Mouse (Mus musculus) embryonic stem cell, embryonic (primary cell): Measurements from ENCODE around the gene Zc3hav1.

Experiments used
- CTCF ChIA-PET, 4 experiments: fragments of 300-600 bp in 2 of 4; fragments of 350-600 bp in 2 of 4; sonication (Branson Sonifier 250); formaldehyde crosslinking; loops; one replicate each; lab custom pipeline; 2022; ENCODE audit warnings: inconsistent platforms in 2 of 4; lab: Charles Lee
- POLR2A ChIA-PET, 4 experiments: fragments of 300-600 bp in 2 of 4; fragments of 350-600 bp in 2 of 4; sonication (Branson Sonifier 250); formaldehyde crosslinking; loops; one replicate each; lab custom pipeline; 2022; ENCODE audit warnings: antibody characterized with exemption in 4 of 4, inconsistent platforms in 1 of 4; lab: Charles Lee

Zc3hav1 gene

DNA sequence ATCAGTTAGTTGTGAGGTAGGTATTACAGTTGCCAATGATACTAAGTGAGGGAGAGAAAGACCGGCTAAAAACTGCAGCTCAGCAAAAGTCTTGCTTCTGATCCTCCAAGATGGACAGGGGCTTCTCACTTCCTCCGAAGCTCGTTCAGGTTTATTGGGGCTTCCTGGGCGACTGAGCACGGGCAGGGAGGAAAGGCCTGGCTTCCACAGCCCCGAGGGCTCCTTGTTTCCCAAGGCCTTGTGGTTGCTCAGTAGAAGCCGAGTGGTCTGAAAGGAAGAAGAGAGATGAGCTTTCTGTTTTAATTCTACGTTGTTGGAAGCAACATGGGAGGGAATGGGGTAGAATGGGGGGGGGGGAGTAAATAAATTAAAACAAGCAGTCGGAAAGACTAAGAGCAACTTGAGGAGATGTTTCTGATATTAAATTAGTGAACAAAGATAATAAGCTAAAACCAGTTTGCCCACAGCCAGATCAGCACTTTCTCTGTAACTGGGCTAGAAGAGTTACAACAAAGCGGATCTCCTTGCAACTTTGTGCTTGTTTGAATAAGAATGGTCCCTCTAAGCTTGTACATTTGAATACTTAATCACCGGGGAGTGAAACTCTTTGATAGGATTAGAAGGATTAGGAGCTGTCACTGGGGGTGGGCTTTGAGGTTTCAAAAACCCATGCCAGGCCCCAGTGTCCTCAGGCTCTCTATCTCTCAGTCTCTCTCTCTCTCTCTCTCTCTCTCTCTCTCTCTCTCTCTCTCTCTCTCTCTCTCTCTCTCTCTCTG is 61.3 kb downstream of the Zc3hav1 start:
- ChIA-PET POLR2A (interaction anchor here (0.5 to 2.7 kb wide), 52 partner anchors 9 to 1738 kb away, joined by 3 to 25 read pairs (median 4); partner anchors contain the start of genes Zc3hav1 (in 2 of the 4), Fmc1 (in 1 of the 4), Luc7l2 (in 1 of the 4) and Ttc26 (in 1 of the 4)), CTCF (interaction anchor here (0.6 to 2.7 kb wide), 26 partner anchors 12 to 912 kb away, joined by 3 to 15 read pairs (median 4); partner anchors contain the start of gene Ttc26 (in 1 of the 4))

DNA sequence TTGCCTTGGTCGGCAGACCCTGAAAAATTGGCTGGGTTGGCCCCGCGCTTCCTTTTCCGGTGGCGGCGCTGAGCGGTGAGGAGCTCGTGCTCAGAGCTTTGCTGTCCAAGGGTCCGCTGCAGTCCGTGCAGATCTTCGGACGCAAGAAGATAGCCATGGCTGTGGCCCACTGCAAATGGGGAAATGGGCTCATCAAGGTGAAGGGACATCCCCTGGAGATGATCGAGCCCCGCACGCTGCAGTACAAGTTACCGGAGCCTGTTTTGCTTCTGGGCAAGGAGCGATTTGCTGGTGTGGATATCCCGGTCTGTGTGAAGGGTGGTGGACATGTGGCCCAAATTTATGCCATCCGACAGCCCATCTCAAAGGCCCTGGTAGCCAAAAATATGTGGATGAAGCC is 70.0 kb downstream of the Zc3hav1 start:
- CTCF ChIA-PET: no interaction called here
- POLR2A ChIA-PET: interaction anchor here in 2 of 4 experiments (0.8 to 1.6 kb wide), 7 partner anchors 8 to 96 kb away, joined by 3 to 5 read pairs (median 3); partner anchors contain the start of gene Ttc26 (in 1 of the 2)

DNA sequence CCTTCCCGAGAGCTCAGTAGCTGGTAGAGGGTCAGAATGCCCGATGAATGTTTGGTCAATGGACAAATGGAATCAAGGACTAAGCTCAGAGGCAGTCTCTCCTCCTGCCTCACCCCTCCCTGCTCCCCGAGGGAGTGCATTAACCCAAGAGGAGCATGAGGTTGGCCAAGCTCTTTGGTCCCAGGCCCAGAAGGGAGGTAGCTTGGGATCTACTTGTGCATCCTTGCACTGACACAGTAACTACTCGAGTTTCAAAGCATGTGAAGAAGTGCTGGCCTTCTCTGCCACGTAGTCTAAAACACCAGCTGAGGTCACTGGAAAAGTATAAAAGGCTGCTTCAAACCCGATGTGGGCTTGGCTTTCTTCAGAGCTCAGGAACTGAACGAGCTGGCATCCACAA is 89.9 kb downstream of the Zc3hav1 start:
- ChIA-PET CTCF (interaction anchor here in 2 of 4 experiments (0.6 to 0.9 kb wide), 3 partner anchors 16 to 256 kb away, joined by 3 to 5 read pairs (median 4); no protein-coding TSS in a partner anchor), POLR2A (interaction anchor here in 1 of 4 experiments (0.6 to 1.9 kb wide), 7 partner anchors 8 to 287 kb away, joined by 3 to 7 read pairs (median 4); partner anchors contain the start of genes Luc7l2 and Zc3hav1l)

DNA sequence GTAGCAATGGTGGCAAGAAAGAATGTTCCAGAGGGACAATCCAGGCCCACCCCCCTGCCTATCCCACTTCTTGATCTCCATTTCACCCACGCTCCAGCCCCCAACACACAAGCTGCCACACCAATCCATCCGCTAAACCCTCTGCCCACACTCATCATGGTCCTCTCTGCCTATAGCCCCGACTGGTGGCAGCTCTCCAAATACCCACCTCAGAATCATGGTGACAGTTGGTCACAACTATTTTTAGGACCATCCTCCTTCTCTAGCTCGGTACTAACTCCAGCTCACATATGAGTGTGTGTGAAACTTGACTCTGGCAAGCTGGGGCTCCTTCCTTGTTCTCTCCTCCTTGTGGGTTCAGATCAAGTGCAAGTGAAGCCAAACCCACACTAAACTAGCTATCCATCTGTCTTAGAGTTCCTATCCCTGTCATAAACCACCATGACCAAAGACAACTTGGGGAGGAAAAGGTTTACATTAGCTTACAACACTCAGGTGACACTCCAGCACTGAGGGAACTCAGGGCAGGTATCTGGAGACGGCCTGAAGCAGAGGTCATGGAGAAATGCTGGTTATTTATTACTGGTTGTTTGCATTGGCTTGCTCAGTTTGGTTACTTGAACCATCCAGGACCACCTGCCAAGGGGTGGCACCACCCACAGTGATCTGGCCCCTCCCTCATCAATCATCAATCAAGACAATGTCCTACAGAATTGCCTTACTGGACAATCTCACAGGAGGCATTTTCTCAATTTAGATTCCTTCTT is 90.8 kb downstream of the Zc3hav1 start:
- CTCF ChIA-PET: interaction anchor here in 2 of 4 experiments (0.7 to 0.9 kb wide), 2 partner anchors 23 to 255 kb away, joined by 3 to 4 read pairs; no protein-coding TSS in a partner anchor
- POLR2A ChIA-PET: interaction anchor here in 1 of 4 experiments (0.6 to 1.9 kb wide), 7 partner anchors 9 to 288 kb away, joined by 3 to 7 read pairs (median 4); partner anchors contain the start of gene Luc7l2

DNA sequence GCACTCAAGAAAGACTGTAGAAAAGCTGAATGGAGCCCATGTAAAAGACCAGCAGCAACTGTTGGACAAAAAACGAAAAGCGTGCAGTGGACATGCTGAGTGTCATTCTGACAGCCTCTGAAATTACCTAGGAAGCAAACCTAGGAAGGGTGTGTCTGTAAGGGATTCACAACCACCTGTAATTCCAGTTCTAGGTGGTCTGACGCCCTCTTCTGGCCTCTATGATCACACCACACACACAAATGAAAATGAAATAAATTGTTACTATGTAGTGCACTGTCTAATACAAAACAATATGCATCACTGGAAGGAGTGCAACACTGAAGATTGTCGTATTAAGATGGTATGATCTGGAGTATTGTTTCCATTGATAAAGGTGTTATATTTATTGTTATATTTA is 92.5 kb downstream of the Zc3hav1 start:
- CTCF ChIA-PET: no interaction called here

DNA sequence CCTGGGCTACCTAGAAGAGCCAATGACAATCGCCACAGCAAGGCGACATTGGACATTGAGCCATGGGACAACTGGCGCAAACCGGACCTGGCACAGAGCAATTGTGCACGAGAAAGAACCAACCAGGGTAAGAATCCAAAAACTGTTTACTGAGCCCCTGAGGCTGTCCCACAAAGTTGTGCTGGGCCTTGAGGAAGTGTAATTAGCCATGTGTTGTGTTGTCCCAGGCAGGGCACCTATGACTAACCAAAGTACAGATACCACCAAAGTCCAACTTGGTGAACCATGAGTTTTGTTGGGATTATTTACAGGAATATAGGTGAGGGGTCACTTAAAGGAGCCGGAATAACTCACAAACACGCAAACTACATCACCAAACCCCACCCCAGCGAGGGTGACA is 96.9 kb downstream of the Zc3hav1 start:
- POLR2A ChIA-PET: interaction anchor here in 1 of 4 experiments (0.8 to 1.7 kb wide), 3 partner anchors 10 to 126 kb away, joined by 3 to 7 read pairs (median 3); no protein-coding TSS in a partner anchor
- CTCF ChIA-PET: interaction anchor here in 2 of 4 experiments (0.6 to 1.1 kb wide), 2 partner anchors 35 to 893 kb away, joined by 3 read pairs; no protein-coding TSS in a partner anchor

More for the DNA sequence above, 92.5 kb downstream of the Zc3hav1 start:
- POLR2A ChIA-PET: no interaction called here

DNA sequence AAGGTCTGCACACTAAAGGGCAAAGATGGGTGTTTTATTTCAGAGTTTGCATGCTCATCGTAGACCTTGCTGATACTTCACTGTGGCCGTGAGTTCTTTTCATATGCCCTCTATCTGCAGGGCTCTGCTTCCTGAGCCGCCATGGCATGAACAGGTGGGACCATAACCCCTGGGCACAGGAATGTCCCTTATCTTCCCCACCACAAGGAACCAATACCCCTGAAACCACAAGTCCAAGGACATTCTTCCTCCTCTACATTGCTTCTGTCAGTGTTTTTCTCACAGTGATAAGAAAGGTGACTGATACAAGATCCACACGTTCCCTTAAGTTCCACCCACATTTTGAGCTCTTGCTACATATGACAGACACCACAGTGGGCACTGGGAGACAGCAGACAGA is 97.6 kb downstream of the Zc3hav1 start:
- ChIA-PET POLR2A (no interaction called here), CTCF (interaction anchor here in 1 of 4 experiments (0.6 kb wide), 1 partner anchor 892 kb away, joined by 3 read pairs; no protein-coding TSS in a partner anchor)

DNA sequence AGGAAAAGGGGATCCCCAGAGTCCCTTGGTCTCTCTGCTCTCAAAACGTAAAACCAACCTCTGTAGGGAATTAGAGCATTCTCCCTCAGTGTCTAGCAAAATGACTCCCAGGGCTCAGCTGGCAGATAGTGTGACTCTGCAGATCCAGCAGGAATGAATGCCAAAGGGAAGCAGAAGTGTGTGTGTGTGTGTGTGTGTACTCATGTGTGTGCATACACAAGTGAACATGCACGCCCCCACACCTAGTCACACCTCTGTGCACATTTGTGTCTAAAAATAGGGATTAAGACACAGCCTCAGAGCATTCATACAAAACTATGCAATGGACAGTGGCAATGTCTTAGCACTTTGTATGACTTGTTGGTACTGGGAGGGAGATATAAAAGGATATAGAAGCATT is 98.6 kb downstream of the Zc3hav1 start:
- POLR2A ChIA-PET: interaction anchor here in 1 of 4 experiments (0.6 kb wide), 1 partner anchor 449 kb away, joined by 5 read pairs; no protein-coding TSS in a partner anchor

More for the DNA sequence above, 98.6 kb downstream of the Zc3hav1 start:
- CTCF ChIA-PET: interaction anchor here in 1 of 4 experiments (0.6 kb wide), 1 partner anchor 231 kb away, joined by 3 read pairs; no protein-coding TSS in a partner anchor
